Mouse (Mus musculus): ENCODE measurements around the gene Rlim. TPM values are rescaled to one million over a fixed set of nuclear protein-coding genes. Genes with fewer than 3 reads are reported as not detected.

Rlim gene
- total and polyA plus RNA-seq, 3 experiments: 4.1 to 129 (median 117) TPM

DNA sequence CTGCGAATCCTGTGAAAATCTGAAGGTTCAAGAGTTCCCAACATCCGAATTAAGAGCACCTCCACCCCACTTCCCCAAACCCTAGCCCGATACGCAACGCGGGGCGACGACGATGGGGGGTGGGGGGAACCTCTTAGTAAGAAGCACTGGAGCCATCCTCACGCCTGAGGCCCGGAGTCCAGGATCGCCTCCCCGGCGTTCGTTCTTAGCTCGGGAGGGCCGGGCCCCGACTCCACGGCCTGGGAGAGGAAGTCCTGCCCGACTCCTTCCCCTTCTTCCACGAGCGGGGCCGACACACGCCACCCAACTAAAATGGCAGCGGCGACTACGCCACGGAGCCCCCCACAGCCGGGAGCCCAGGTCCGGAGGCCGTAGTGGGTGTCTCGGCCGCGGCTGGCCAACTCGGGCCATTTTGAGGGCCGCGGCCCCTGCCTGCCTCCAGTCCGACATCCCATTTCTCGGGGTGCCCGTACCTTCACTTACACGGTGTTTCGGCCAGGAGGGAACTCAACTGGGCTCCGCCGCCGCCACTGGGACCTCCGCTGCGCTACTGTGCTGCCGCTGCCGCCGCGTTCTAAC lies 405 bp downstream of the Rlim start:
- Histone ChIP-seq H3K4me1 (ENCODE audit: insufficient read depth, low read depth, low read length) (peaks cover 3% of the 10 kb centered on the region; the same call in 1 of the 2 replicates), H3K9me3 (replicated peaks) (no peaks in the 10 kb centered on the region), H3K4me3 (ENCODE audit: low read depth, low read length) (peak overlapping the region; percentile 81), H3K36me3 (replicated peaks) (peaks cover 11% of the 10 kb centered on the region), H3K27me3 (ENCODE audit: insufficient read depth, low read length) (no peaks in the 10 kb centered on the region)
- DNase-seq (ENCODE audit: low spot score): peak; percentile 3
- ATAC-seq (ENCODE audit: extremely low read depth, insufficient number of reproducible peaks, low FRiP score, poor library complexity, severe bottlenecking): no peak
- TF ChIP-seq TAL1 (conservative IDR thresholded peaks at IDR 0.05; ENCODE audit: low read depth, low read length) (no peak), GATA2 (IDR thresholded peaks at IDR 0.05; ENCODE audit: borderline replicate concordance, low read depth, low read length) (no peak), POLR2AphosphoS5 (IDR thresholded peaks at IDR 0.05; ENCODE audit: insufficient replicate concordance, low read depth, low read length) (no peak), GATA1 (IDR thresholded peaks at IDR 0.05; ENCODE audit: borderline replicate concordance, low read length) (no peak), CTCF (IDR thresholded peaks at IDR 0.05; ENCODE audit: low read depth, low read length) (no peak)

DNA sequence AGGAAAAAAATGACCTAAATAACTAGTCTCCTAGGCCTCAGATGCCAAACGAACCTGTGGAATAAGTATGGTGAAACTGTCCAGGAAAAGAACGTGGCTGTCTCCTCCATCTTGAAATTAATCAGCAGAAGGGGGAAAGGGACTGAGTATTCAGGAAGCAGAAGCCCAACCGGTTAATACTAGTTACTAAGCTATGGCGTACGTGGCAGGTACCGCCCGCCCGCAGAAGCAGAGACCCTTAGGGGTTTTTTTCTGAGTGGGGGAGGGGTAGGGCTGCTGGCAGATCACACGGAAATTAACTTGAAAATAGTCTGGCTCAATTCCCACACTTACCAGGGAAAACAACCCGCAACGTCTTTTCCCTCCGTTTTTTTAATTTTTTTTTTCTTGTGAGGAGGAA lies 1.0 kb downstream of the Rlim start:
- Histone ChIP-seq H3K4me1 (ENCODE audit: insufficient read depth, low read depth, low read length) (peaks cover 3% of the 10 kb centered on the region; the same call in 1 of the 2 replicates), H3K9me3 (replicated peaks) (no peaks in the 10 kb centered on the region), H3K27me3 (ENCODE audit: insufficient read depth, low read length) (no peaks in the 10 kb centered on the region), H3K4me3 (ENCODE audit: low read depth, low read length) (peak overlapping the region; percentile 81), H3K36me3 (replicated peaks) (peaks cover 12% of the 10 kb centered on the region)
- TF ChIP-seq TAL1 (conservative IDR thresholded peaks at IDR 0.05; ENCODE audit: low read depth, low read length): no peak
- DNase-seq (ENCODE audit: low spot score): peak; percentile 4
- no peak for ATAC-seq (ENCODE audit: extremely low read depth, insufficient number of reproducible peaks, low FRiP score, poor library complexity, severe bottlenecking)

DNA sequence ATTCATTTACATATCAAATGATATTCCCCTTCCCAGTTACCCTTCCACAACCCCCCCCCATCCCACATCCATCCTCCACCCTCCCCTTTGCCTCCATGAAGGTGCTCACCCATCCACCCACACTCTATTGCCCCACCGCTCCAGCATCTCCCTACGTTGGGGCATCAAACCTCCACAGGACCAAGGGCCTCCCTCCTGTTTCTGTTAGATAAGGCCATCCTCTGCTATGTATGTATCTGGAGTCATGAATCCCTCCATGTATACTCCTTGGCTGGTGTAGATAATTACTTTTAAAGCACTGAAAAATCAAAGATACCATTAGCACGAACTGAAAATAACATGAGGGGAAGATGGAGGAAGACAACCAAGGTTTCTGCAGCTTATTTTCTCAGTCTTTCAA lies 41.4 kb downstream of the Rlim start:
- no peaks in the 10 kb centered on the region for H3K36me3 ChIP-seq (replicated peaks)
- H3K9me3 ChIP-seq (replicated peaks): no peaks in the 10 kb centered on the region
- ATAC-seq (ENCODE audit: extremely low read depth, insufficient number of reproducible peaks, low FRiP score, poor library complexity, severe bottlenecking): no peak
- 0 out of 2 replicates have a peak, but pooled peaks cover 2% of the 10 kb centered on the region for H3K27me3 ChIP-seq (ENCODE audit: insufficient read depth, low read length)
- H3K4me3 ChIP-seq (ENCODE audit: low read depth, low read length): no peak overlapping the region
- H3K4me1 ChIP-seq (ENCODE audit: insufficient read depth, low read depth, low read length): no peaks in the 10 kb centered on the region
- TF ChIP-seq POLR2AphosphoS5 (IDR thresholded peaks at IDR 0.05; ENCODE audit: insufficient replicate concordance, low read depth, low read length): no peak
- TF ChIP-seq CTCF (IDR thresholded peaks at IDR 0.05; ENCODE audit: low read depth, low read length): no peak
- no peak for TF ChIP-seq GATA2 (IDR thresholded peaks at IDR 0.05; ENCODE audit: borderline replicate concordance, low read depth, low read length)
- no peak for TF ChIP-seq GATA1 (IDR thresholded peaks at IDR 0.05; ENCODE audit: borderline replicate concordance, low read length)
- no peak for TF ChIP-seq TAL1 (conservative IDR thresholded peaks at IDR 0.05; ENCODE audit: low read depth, low read length)
- DNase-seq (ENCODE audit: low spot score): no peak

DNA sequence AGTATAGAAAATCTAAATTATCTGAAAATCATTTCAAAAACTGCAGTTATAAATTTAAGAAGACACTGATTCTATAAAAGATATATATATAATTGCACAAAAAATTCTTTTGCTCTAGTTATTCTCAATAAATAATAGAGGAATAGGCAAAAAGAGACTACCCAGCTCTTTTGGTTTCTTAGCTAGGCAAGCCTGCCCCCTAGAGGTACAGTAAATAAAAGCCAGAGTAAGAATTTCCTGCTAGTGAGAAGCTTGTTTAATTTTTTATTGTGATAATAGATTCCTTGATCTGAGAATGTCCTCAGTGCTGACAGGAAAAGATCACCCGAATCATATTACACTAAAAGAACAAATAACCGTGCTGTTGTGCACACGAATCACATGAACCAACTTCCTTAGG lies 43.8 kb downstream of the Rlim start:
- TF ChIP-seq GATA1 (IDR thresholded peaks at IDR 0.05; ENCODE audit: borderline replicate concordance, low read length): no peak
- TF ChIP-seq POLR2AphosphoS5 (IDR thresholded peaks at IDR 0.05; ENCODE audit: insufficient replicate concordance, low read depth, low read length): no peak
- TF ChIP-seq CTCF (IDR thresholded peaks at IDR 0.05; ENCODE audit: low read depth, low read length): no peak
- no peak for TF ChIP-seq GATA2 (IDR thresholded peaks at IDR 0.05; ENCODE audit: borderline replicate concordance, low read depth, low read length)
- DNase-seq (ENCODE audit: low spot score) (no peak), ATAC-seq (ENCODE audit: extremely low read depth, insufficient number of reproducible peaks, low FRiP score, poor library complexity, severe bottlenecking) (no peak)
- H3K36me3 ChIP-seq (replicated peaks): no peaks in the 10 kb centered on the region
- no peaks in the 10 kb centered on the region for H3K9me3 ChIP-seq (replicated peaks)
- H3K4me1 ChIP-seq (ENCODE audit: insufficient read depth, low read depth, low read length): no peaks in the 10 kb centered on the region
- H3K4me3 ChIP-seq (ENCODE audit: low read depth, low read length): no peak overlapping the region
- no peaks in the 10 kb centered on the region for H3K27me3 ChIP-seq (ENCODE audit: insufficient read depth, low read length)

DNA sequence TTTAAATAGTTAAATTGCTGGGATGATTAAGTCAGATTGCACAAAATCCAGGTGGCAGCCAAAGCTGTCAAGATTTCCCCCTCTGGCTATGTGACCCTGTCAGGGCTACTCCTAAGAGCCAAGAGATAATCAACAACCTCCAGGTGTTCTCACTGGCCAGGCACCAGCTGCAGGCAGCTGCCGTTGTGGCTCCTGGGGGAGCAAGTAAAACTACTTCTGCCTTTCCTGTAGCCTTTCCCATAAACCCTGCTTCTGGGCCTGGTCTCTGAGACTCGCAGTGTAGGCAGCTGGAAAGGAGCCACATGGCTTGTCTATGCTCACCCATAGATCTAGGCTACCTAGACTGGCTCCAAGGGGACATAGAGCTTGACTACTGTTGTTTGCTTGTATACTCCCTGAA lies 58.6 kb downstream of the Rlim start:
- TF ChIP-seq GATA2 (IDR thresholded peaks at IDR 0.05; ENCODE audit: borderline replicate concordance, low read depth, low read length): no peak
- TF ChIP-seq GATA1 (IDR thresholded peaks at IDR 0.05; ENCODE audit: borderline replicate concordance, low read length): no peak
- no peak for TF ChIP-seq TAL1 (conservative IDR thresholded peaks at IDR 0.05; ENCODE audit: low read depth, low read length)
- no peak for TF ChIP-seq POLR2AphosphoS5 (IDR thresholded peaks at IDR 0.05; ENCODE audit: insufficient replicate concordance, low read depth, low read length)
- TF ChIP-seq CTCF (IDR thresholded peaks at IDR 0.05; ENCODE audit: low read depth, low read length): no peak
- ATAC-seq (ENCODE audit: extremely low read depth, insufficient number of reproducible peaks, low FRiP score, poor library complexity, severe bottlenecking): no peak

DNA sequence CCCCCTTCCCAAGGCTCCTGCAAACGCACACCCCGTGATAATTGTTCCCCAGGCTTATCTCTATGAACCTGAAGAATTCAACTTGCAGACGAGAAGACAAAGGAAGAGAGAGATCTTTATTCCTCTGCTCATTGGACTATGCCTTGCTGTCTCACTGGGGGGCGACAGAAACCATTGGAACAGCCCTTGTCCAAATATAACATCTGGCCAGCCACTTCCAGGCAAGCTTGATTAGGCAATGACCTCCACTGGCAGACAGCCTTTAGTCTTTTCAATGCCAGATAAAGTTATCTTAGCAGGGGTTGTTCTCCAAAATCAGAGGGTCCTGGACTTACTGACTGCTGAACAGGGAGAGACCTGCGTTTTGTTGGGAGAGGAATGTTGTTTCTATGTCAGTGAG lies 62.1 kb downstream of the Rlim start:
- no peaks in the 10 kb centered on the region for H3K27me3 ChIP-seq (ENCODE audit: insufficient read depth, low read length)
- H3K4me1 ChIP-seq (ENCODE audit: insufficient read depth, low read depth, low read length): no peaks in the 10 kb centered on the region
- H3K36me3 ChIP-seq (replicated peaks): no peaks in the 10 kb centered on the region
- no peak for DNase-seq (ENCODE audit: low spot score)
- ATAC-seq (ENCODE audit: extremely low read depth, insufficient number of reproducible peaks, low FRiP score, poor library complexity, severe bottlenecking): no peak
- H3K9me3 ChIP-seq (replicated peaks): no peaks in the 10 kb centered on the region
- TF ChIP-seq CTCF (IDR thresholded peaks at IDR 0.05; ENCODE audit: low read depth, low read length): no peak
- TF ChIP-seq POLR2AphosphoS5 (IDR thresholded peaks at IDR 0.05; ENCODE audit: insufficient replicate concordance, low read depth, low read length): no peak
- no peak for TF ChIP-seq GATA2 (IDR thresholded peaks at IDR 0.05; ENCODE audit: borderline replicate concordance, low read depth, low read length)
- TF ChIP-seq TAL1 (conservative IDR thresholded peaks at IDR 0.05; ENCODE audit: low read depth, low read length): no peak
- no peak for TF ChIP-seq GATA1 (IDR thresholded peaks at IDR 0.05; ENCODE audit: borderline replicate concordance, low read length)
- no peak overlapping the region for H3K4me3 ChIP-seq (ENCODE audit: low read depth, low read length)

More for the DNA sequence above, 58.6 kb downstream of the Rlim start:
- Histone ChIP-seq H3K36me3 (replicated peaks) (no peaks in the 10 kb centered on the region), H3K27me3 (ENCODE audit: insufficient read depth, low read length) (no peaks in the 10 kb centered on the region), H3K4me1 (ENCODE audit: insufficient read depth, low read depth, low read length) (no peaks in the 10 kb centered on the region), H3K4me3 (ENCODE audit: low read depth, low read length) (no peak overlapping the region), H3K9me3 (replicated peaks) (no peaks in the 10 kb centered on the region)
- DNase-seq (ENCODE audit: low spot score): no peak
